Mouse (Mus musculus): ENCODE measurements around the gene Ptafr. TPM values are rescaled to one million over a fixed set of nuclear protein-coding genes. Genes with fewer than 3 reads are reported as not detected.

The Ptafr gene
- polyA plus RNA-seq, 1 experiment, result 2.1 TPM

GRCm38 (mm10) chr4:132603468-132603867 is 39.6 kb downstream of the Ptafr start:
- DNase-seq (ENCODE audit: low read depth, low spot score), result no peak
- 79% methylated on average over 4 of the region's 4 CpGs for WGBS

DNA sequence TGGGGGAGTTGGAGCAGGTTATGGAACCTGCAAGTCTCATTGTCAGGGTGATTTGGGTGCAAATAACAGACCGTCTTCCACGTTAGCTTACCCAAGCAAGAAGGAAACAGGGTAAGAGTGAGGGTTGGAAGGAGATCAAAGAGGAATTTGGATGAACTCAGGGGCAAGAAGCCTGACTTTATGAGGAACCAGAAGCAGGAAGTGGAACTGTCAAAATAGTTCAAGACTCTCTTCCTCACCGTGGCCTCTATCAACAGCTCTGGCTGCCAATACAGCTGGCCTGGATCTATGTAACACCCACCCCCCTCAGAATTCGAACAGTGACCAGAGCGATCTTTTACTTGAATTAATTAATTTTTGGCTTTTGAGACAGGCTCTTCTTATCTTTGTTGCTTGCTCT is 41.9 kb downstream of the Ptafr start:
- no peak for DNase-seq (ENCODE audit: low read depth, low spot score)

GRCm38 (mm10) chr4:132608147-132608546 is 44.3 kb downstream of the Ptafr start:
- 38% methylated on average over 4 of the region's 4 CpGs for WGBS
- no peak for DNase-seq (ENCODE audit: low read depth, low spot score)

More for the DNA sequence above, 41.9 kb downstream of the Ptafr start:
- WGBS, result 32% methylated on average over 5 of the region's 5 CpGs

GRCm38 (mm10) chr4:132610301-132610984 is 46.6 kb downstream of the Ptafr start:
- WGBS, result 39% methylated on average over 3 of the region's 3 CpGs
- no peak for DNase-seq (ENCODE audit: low read depth, low spot score)

- no peak for DNase-seq (ENCODE audit: low read depth, low spot score)
- WGBS, result 87% methylated on average over 8 of the region's 8 CpGs
Observed at GRCm38 (mm10) chr4:132611320-132611719, 47.5 kb downstream of the Ptafr start.

DNA sequence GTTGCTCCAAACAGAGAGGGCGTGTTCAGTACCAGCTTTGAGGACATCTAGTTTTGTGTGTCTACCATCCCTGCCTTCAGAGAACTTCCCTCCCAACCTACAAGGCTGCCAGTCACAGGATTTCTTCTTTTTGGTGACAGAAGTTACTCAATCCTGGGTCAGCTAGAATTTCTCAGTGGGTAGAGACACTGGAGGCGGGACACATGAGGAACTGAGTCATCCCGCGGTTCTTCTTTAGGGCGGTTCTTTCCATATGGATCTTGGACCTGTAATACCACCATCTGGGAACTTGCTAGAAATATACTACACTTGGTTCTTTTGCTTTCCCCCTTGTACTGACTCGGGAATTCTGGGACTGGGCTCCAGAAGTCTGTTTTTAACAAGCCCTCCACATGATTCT is 54.0 kb downstream of the Ptafr start:
- WGBS, result 83% methylated on average over 6 of the region's 6 CpGs
- no peak for DNase-seq (ENCODE audit: low read depth, low spot score)

DNA sequence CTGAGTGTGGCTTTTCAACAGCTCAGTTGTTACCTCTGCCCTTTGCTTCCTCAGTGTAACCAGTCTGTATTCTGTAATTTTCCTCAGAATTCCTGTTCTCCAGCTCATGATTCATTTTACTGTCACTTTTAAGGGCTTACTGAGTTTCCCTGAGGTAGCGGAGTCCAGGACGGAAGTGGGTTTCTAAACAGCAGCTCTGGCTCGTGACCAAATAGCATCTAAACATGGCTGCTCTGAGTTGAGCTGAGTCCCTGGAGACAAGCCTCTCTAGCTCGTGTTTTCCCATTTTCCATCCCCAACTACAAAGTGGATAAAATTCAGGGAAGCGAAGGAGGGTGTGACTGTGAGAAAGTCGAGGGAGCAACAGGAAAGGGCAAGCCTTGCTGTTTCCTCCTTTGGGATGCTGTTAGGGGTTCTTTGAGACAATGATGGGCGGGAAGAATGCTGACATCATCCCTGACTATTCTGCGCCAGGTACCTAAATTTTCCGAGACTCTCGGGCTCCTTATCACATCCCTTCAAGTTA is 55.0 kb downstream of the Ptafr start:
- no peak for DNase-seq (ENCODE audit: low read depth, low spot score)
- 68% methylated on average over 10 of the region's 10 CpGs for WGBS

DNA sequence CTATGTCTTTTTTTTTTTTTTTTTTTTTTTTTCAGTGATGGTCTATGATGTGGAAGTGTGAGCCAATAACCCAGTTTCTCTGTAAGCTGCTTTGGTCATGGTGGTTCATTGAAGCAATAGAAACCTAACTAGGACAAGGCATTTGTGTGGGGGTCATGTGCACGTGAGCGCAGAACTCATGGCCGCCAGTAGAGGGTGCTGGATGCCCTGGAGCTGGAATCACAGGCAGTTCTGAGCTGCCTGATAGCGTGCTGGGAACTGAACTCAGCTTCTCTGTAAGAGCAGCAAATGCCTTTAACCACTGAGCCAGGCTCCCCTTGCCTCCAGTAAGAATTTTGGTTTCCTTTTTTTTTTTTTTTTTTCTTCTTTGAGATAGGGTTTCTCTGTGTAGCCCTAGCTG is 56.3 kb downstream of the Ptafr start:
- 90% methylated on average over 4 of the region's 4 CpGs for WGBS
- DNase-seq (ENCODE audit: low read depth, low spot score), result no peak

- 61% methylated on average over 7 of the region's 7 CpGs for WGBS
- DNase-seq (ENCODE audit: low read depth, low spot score), result no peak
Observed at GRCm38 (mm10) chr4:132621287-132622068, 57.6 kb downstream of the Ptafr start.

DNA sequence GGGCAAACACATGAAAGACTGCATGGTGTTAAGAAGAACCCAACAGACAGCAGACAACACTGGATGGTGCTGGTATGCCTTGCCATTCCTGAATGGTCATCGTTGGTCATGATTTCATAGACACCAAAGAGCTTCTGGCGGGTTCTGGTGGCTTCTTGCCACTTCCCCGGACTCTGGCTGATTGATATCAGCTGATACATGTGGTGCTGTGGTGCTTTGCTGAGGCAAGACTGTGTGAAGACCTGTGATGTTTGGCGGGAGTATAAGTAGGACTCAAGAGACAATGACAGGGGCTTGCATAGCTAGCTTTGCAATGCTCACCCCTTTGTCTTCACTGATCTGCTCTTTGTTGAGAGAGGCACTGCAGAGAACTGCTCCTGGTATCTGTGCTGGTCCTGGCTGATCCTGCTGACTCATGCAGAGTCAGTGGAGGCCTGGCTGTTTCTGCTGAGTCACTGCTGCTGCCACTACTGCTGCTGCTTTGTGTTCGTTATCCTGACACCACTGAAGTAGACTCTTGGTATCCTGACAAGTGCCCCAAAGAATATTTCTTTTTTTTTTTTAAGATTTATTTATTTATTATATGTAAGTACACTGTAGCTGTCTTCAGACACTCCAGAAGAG is 60.3 kb downstream of the Ptafr start:
- WGBS, result 77% methylated on average over 5 of the region's 5 CpGs
- DNase-seq (ENCODE audit: low read depth, low spot score), result no peak

GRCm38 (mm10) chr4:132628830-132629229 is 65.0 kb downstream of the Ptafr start:
- WGBS, result 14% methylated on average over 2 of the region's 2 CpGs
- DNase-seq (ENCODE audit: low read depth, low spot score), result no peak

Other genes with a start within 250 kb of the Ptafr start
- 13.5 and 19.6 TPM in 2 replicates for gene Trnau1ap, start 234.5 kb upstream of the Ptafr start, polyA plus RNA-seq (2012; rRNA removed)
- 24.6 and 27.8 TPM in 2 replicates for gene Rcc1, start 210.5 kb upstream of the Ptafr start, polyA plus RNA-seq (2012; rRNA removed)
- gene Phactr4, start 141.6 kb upstream of the Ptafr start, polyA plus RNA-seq (2012; rRNA removed), result 11.5 and 13.7 TPM in 2 replicates
- gene Med18, start 100.1 kb upstream of the Ptafr start, polyA plus RNA-seq (2012; rRNA removed), result 3.5 and 3.8 TPM in 2 replicates
- gene Sesn2, start 53.6 kb upstream of the Ptafr start, polyA plus RNA-seq (2012; rRNA removed), result 6.5 and 6.8 TPM in 2 replicates
- 183 and 254 TPM in 2 replicates for gene Atpif1, start 30.4 kb upstream of the Ptafr start, polyA plus RNA-seq (2012; rRNA removed)
- 24.4 and 25.3 TPM in 2 replicates for gene Dnajc8, start 28.5 kb upstream of the Ptafr start, polyA plus RNA-seq (2012; rRNA removed)
- 15.5 and 21.2 TPM in 2 replicates for gene Eya3, start 74.9 kb downstream of the Ptafr start, polyA plus RNA-seq (2012; rRNA removed)
- 2.0 and 6.3 TPM in 2 replicates for gene Xkr8, start 168.5 kb downstream of the Ptafr start, polyA plus RNA-seq (2012; rRNA removed)
- 29.3 and 94.3 TPM in 2 replicates for gene Smpdl3b, start 193.2 kb downstream of the Ptafr start, polyA plus RNA-seq (2012; rRNA removed)
- gene Rpa2, start 204.3 kb downstream of the Ptafr start, polyA plus RNA-seq (2012; rRNA removed), result 25.4 and 26.2 TPM in 2 replicates
- 5.6 and 8.7 TPM in 2 replicates for gene Themis2, start 232.3 kb downstream of the Ptafr start, polyA plus RNA-seq (2012; rRNA removed)